Mouse (Mus musculus): ENCODE measurements at regions not wholly inside any gene's neighbourhood (a gene's known extent, or its start where the extent isn't known, plus 50 kb on each side); places are given as distances from the start of the nearest gene placed in this dataset.

- no peak for ATAC-seq (ENCODE audit: insufficient number of reproducible peaks, insufficient read depth, low FRiP score, low TSS enrichment, low read depth)
- H3K36me3 ChIP-seq = no peaks in the 10 kb centered on the region
- no peak overlapping the region for H3K4me3 ChIP-seq
- H3K4me1 ChIP-seq = 0 out of 2 replicates have a peak, but pooled peaks cover 2% of the 10 kb centered on the region
- no peaks in the 10 kb centered on the region for H3K27me3 ChIP-seq
- H3K27ac ChIP-seq = no peak overlapping the region
- no peak overlapping the region for H3K9ac ChIP-seq
- 77% methylated on average over 6 of the region's 6 CpGs for WGBS
- no peaks in the 10 kb centered on the region for H3K9me3 ChIP-seq
- no peak overlapping the region for H3K4me2 ChIP-seq
These were observed 212.4 kb upstream of the Daam1 start for GRCm38 (mm10) chr12:71618466-71618865.

GRCm38 (mm10) chr12:71618956-71619355 lies 211.9 kb upstream of the Daam1 start:
- H3K27ac ChIP-seq = no peak overlapping the region
- H3K27me3 ChIP-seq = no peaks in the 10 kb centered on the region
- no peak for ATAC-seq (ENCODE audit: insufficient number of reproducible peaks, insufficient read depth, low FRiP score, low TSS enrichment, low read depth)
- no peak overlapping the region for H3K9ac ChIP-seq
- H3K4me2 ChIP-seq = no peak overlapping the region
- no peak overlapping the region for H3K4me3 ChIP-seq
- H3K9me3 ChIP-seq = no peaks in the 10 kb centered on the region
- no peaks in the 10 kb centered on the region; the same call in 1 of the 2 replicates for H3K4me1 ChIP-seq
- H3K36me3 ChIP-seq = no peaks in the 10 kb centered on the region
- 85% methylated on average over 8 of the region's 8 CpGs for WGBS

GRCm38 (mm10) chr12:71619561-71619960 lies 211.3 kb upstream of the Daam1 start:
- H3K27me3 ChIP-seq = no peaks in the 10 kb centered on the region

GRCm38 (mm10) chr12:71621542-71621941 lies 209.3 kb upstream of the Daam1 start:
- 37% methylated on average over 4 of the region's 4 CpGs for WGBS
- no peak overlapping the region for H3K9ac ChIP-seq
- no peaks in the 10 kb centered on the region for H3K27me3 ChIP-seq
- no peak overlapping the region for H3K4me2 ChIP-seq
- no peak overlapping the region for H3K27ac ChIP-seq
- no peaks in the 10 kb centered on the region; the same call in 1 of the 2 replicates for H3K4me1 ChIP-seq
- no peaks in the 10 kb centered on the region for H3K36me3 ChIP-seq
- H3K4me3 ChIP-seq = no peak overlapping the region
- H3K9me3 ChIP-seq = no peaks in the 10 kb centered on the region
- ATAC-seq (ENCODE audit: insufficient number of reproducible peaks, insufficient read depth, low FRiP score, low TSS enrichment, low read depth) = no peak

More at GRCm38 (mm10) chr12:71619561-71619960, 211.3 kb upstream of the Daam1 start:
- no peak overlapping the region for H3K4me3 ChIP-seq
- H3K9me3 ChIP-seq = no peaks in the 10 kb centered on the region
- WGBS = 49% methylated on average over 4 of the region's 4 CpGs
- no peak overlapping the region for H3K9ac ChIP-seq
- no peak overlapping the region for H3K4me2 ChIP-seq
- H3K4me1 ChIP-seq = no peaks in the 10 kb centered on the region; the same call in 1 of the 2 replicates
- H3K36me3 ChIP-seq = no peaks in the 10 kb centered on the region
- no peak for ATAC-seq (ENCODE audit: insufficient number of reproducible peaks, insufficient read depth, low FRiP score, low TSS enrichment, low read depth)
- no peak overlapping the region for H3K27ac ChIP-seq

- H3K4me1 ChIP-seq = peaks cover 6% of the 10 kb centered on the region
- H3K4me2 ChIP-seq = no peak overlapping the region
- no peaks in the 10 kb centered on the region for H3K9me3 ChIP-seq
- H3K4me3 ChIP-seq = no peak overlapping the region
- no peaks in the 10 kb centered on the region for H3K36me3 ChIP-seq
- no peaks in the 10 kb centered on the region for H3K27me3 ChIP-seq
- H3K27ac ChIP-seq = no peak overlapping the region
- H3K9ac ChIP-seq = no peak overlapping the region
- WGBS = 85% methylated on average over 2 of the region's 2 CpGs
- no peak for ATAC-seq (ENCODE audit: insufficient number of reproducible peaks, insufficient read depth, low FRiP score, low TSS enrichment, low read depth)
These were observed 208.1 kb upstream of the Daam1 start for GRCm38 (mm10) chr12:71622761-71623160.

- ATAC-seq (ENCODE audit: insufficient number of reproducible peaks, insufficient read depth, low FRiP score, low TSS enrichment, low read depth) = no peak
- Histone ChIP-seq H3K9ac (no peak overlapping the region), H3K4me2 (no peak overlapping the region), H3K4me3 (no peak overlapping the region), H3K9me3 (no peaks in the 10 kb centered on the region), H3K36me3 (no peaks in the 10 kb centered on the region), H3K27ac (no peak overlapping the region), H3K27me3 (no peaks in the 10 kb centered on the region), H3K4me1 (peaks cover 7% of the 10 kb centered on the region)
- 89% methylated on average over 5 of the region's 5 CpGs for WGBS
These were observed 207.6 kb upstream of the Daam1 start for GRCm38 (mm10) chr12:71623271-71623670.

- Histone ChIP-seq H3K9ac (no peak overlapping the region), H3K4me1 (peaks cover 9% of the 10 kb centered on the region), H3K27ac (no peak overlapping the region), H3K36me3 (no peaks in the 10 kb centered on the region), H3K27me3 (no peaks in the 10 kb centered on the region), H3K4me2 (no peak overlapping the region), H3K9me3 (no peaks in the 10 kb centered on the region), H3K4me3 (no peak overlapping the region)
- WGBS = 60% methylated on average over 8 of the region's 8 CpGs
- ATAC-seq (ENCODE audit: insufficient number of reproducible peaks, insufficient read depth, low FRiP score, low TSS enrichment, low read depth) = no peak
These were observed 206.8 kb upstream of the Daam1 start for GRCm38 (mm10) chr12:71624076-71624475.

GRCm38 (mm10) chr12:71624676-71625075 lies 206.2 kb upstream of the Daam1 start:
- no peak for ATAC-seq (ENCODE audit: insufficient number of reproducible peaks, insufficient read depth, low FRiP score, low TSS enrichment, low read depth)
- H3K4me2 ChIP-seq = no peak overlapping the region
- H3K4me1 ChIP-seq = peaks cover 9% of the 10 kb centered on the region
- no peaks in the 10 kb centered on the region for H3K36me3 ChIP-seq
- no peak overlapping the region for H3K9ac ChIP-seq
- WGBS = 79% methylated on average over 6 of the region's 6 CpGs
- H3K4me3 ChIP-seq = no peak overlapping the region
- H3K27ac ChIP-seq = no peak overlapping the region
- no peaks in the 10 kb centered on the region for H3K9me3 ChIP-seq
- H3K27me3 ChIP-seq = no peaks in the 10 kb centered on the region

- Histone ChIP-seq H3K27me3 (no peaks in the 10 kb centered on the region), H3K4me2 (no peak overlapping the region), H3K36me3 (no peaks in the 10 kb centered on the region), H3K9me3 (no peaks in the 10 kb centered on the region), H3K27ac (no peak overlapping the region), H3K4me3 (no peak overlapping the region), H3K9ac (no peak overlapping the region), H3K4me1 (peaks cover 9% of the 10 kb centered on the region)
- WGBS = 78% methylated on average over 4 of the region's 4 CpGs
- ATAC-seq (ENCODE audit: insufficient number of reproducible peaks, insufficient read depth, low FRiP score, low TSS enrichment, low read depth) = no peak
These were observed 205.8 kb upstream of the Daam1 start for GRCm38 (mm10) chr12:71625115-71625514.

GRCm38 (mm10) chr12:71626801-71627200 lies 204.1 kb upstream of the Daam1 start:
- H3K36me3 ChIP-seq = no peaks in the 10 kb centered on the region
- ATAC-seq (ENCODE audit: insufficient number of reproducible peaks, insufficient read depth, low FRiP score, low TSS enrichment, low read depth) = no peak
- no peaks in the 10 kb centered on the region for H3K27me3 ChIP-seq
- H3K9me3 ChIP-seq = no peaks in the 10 kb centered on the region
- H3K27ac ChIP-seq = no peak overlapping the region
- H3K9ac ChIP-seq = no peak overlapping the region
- no peak overlapping the region for H3K4me3 ChIP-seq
- H3K4me1 ChIP-seq = peaks cover 9% of the 10 kb centered on the region
- H3K4me2 ChIP-seq = no peak overlapping the region
- WGBS = 52% methylated on average over 4 of the region's 4 CpGs

GRCm38 (mm10) chr12:71627421-71628339 lies 203.2 kb upstream of the Daam1 start:
- Histone ChIP-seq H3K9ac (no peak overlapping the region), H3K27me3 (no peaks in the 10 kb centered on the region), H3K27ac (no peak overlapping the region; the same call in 1 of the 2 replicates), H3K36me3 (no peaks in the 10 kb centered on the region), H3K4me2 (no peak overlapping the region), H3K4me1 (peaks cover 9% of the 10 kb centered on the region), H3K9me3 (no peaks in the 10 kb centered on the region), H3K4me3 (no peak overlapping the region)
- 74% methylated on average over 17 of the region's 17 CpGs for WGBS
- no peak for ATAC-seq (ENCODE audit: insufficient number of reproducible peaks, insufficient read depth, low FRiP score, low TSS enrichment, low read depth)

GRCm38 (mm10) chr12:71628340-71628738 lies 202.5 kb upstream of the Daam1 start:
- WGBS = 63% methylated on average over 5 of the region's 5 CpGs
- Histone ChIP-seq H3K27ac (peak overlapping the region; percentile 68), H3K4me3 (no peak overlapping the region), H3K4me1 (peaks cover 9% of the 10 kb centered on the region), H3K4me2 (no peak overlapping the region), H3K27me3 (no peaks in the 10 kb centered on the region), H3K9me3 (no peaks in the 10 kb centered on the region), H3K36me3 (no peaks in the 10 kb centered on the region), H3K9ac (no peak overlapping the region)
- ATAC-seq (ENCODE audit: insufficient number of reproducible peaks, insufficient read depth, low FRiP score, low TSS enrichment, low read depth) = no peak

Measured in embryonic facial prominence, embryonic 13.5 days (tissue).